Mouse (Mus musculus): ENCODE data around the gene 4930524J08Rik. TPM values are rescaled to one million over a fixed set of nuclear protein-coding genes. Genes with fewer than 3 reads are reported as not detected.

4930524J08Rik gene
- total and polyA plus RNA-seq, 2 experiments from 2014 or later = 3.2 to 10.0 TPM

DNA sequence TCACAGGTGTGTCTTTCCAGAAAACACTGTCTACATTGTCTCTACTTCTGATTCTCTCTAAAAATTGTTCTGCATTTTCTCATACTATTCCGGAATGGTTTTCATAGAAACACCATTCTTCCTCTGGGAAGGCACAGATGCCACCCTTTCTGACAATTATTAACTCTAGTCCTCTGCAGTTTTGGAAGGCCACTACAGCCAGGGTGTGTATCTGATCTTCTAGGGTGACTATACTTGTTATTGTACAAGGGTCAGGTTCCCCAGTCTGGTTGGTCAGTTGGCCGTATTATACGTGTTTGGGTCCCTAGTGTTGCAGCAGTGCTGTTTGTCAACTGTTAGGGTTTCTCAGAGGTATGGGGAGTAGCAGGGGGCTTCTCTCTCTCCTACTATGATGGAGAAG is 15.8 kb downstream of the 4930524J08Rik start:
- Histone ChIP-seq H3K9ac (replicated peaks; ENCODE audit: low read length, poor library complexity, severe bottlenecking) (no peak overlapping the region), H3K4me2 (ENCODE audit: low read depth, low read length, poor library complexity, severe bottlenecking) (no peak overlapping the region), H3K9me3 (ENCODE audit: low read length) (no peaks in the 10 kb centered on the region), H3K36me3 (ENCODE audit: insufficient read depth, low read length) (no peaks in the 10 kb centered on the region), H3K4me3 (ENCODE audit: low read depth, low read length) (no peak overlapping the region), H3K27me3 (ENCODE audit: insufficient read depth, low read length) (no peaks in the 10 kb centered on the region), H3K27ac (ENCODE audit: low read depth, low read length) (no peak overlapping the region), H3K4me1 (ENCODE audit: insufficient read depth, low read length) (no peaks in the 10 kb centered on the region)
- no peak for DNase-seq (ENCODE audit: low spot score)
- no peak for TF ChIP-seq CTCF (IDR thresholded peaks at IDR 0.05)
- ATAC-seq (ENCODE audit: low FRiP score) = no peak
- WGBS = 95% methylated on average over 3 of the region's 3 CpGs

DNA sequence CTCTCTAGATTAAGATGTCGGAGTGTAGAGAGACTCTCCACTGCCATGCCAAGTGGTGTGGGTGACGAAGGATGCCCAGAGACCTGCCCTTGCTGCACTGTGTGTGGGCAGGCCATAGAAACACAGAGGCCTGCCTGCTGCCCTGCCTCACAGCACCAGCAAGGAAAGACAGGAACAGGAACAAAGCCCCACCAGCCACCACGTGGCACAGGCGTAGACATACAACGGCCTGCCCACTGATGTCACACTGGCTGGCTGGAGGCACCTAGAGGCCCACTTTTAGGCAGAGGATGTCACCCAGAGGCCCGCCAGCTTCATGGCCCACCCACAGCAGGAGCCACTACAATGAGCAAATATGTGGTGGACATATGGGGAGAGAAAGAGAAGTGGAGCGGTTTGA is 21.2 kb downstream of the 4930524J08Rik start:
- ATAC-seq (ENCODE audit: low FRiP score) (no peak), DNase-seq (ENCODE audit: low spot score) (no peak)
- Histone ChIP-seq H3K9me3 (ENCODE audit: low read length) (no peaks in the 10 kb centered on the region), H3K4me2 (ENCODE audit: low read depth, low read length, poor library complexity, severe bottlenecking) (no peak overlapping the region), H3K9ac (replicated peaks; ENCODE audit: low read length, poor library complexity, severe bottlenecking) (no peak overlapping the region), H3K27me3 (ENCODE audit: insufficient read depth, low read length) (no peaks in the 10 kb centered on the region), H3K27ac (ENCODE audit: low read depth, low read length) (no peak overlapping the region), H3K36me3 (ENCODE audit: insufficient read depth, low read length) (no peaks in the 10 kb centered on the region), H3K4me1 (ENCODE audit: insufficient read depth, low read length) (no peaks in the 10 kb centered on the region), H3K4me3 (ENCODE audit: low read depth, low read length) (no peak overlapping the region)
- WGBS = 82% methylated on average over 7 of the region's 7 CpGs
- no peak for TF ChIP-seq CTCF (IDR thresholded peaks at IDR 0.05)

DNA sequence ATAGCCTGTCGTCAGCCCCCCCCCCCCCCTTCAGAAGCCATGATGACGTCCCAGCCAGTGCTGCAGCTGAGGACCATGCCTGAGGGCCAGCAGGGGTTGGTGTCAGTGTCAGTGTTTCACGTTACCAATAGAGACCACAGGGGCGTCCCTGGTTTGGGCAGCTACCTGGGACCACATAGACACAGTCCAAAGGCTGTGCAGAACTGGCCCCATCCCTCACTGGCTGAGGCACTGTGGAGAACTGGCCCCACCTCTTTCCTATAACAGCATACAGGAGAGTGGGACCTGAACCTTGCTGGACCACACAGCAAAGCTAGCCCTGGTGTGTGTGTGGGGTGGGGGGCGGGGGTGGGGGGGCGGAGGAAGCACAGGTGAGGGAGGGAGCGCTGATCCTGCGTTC is 21.6 kb downstream of the 4930524J08Rik start:
- no peaks in the 10 kb centered on the region for H3K4me1 ChIP-seq (ENCODE audit: insufficient read depth, low read length)
- no peak for ATAC-seq (ENCODE audit: low FRiP score)
- no peaks in the 10 kb centered on the region for H3K36me3 ChIP-seq (ENCODE audit: insufficient read depth, low read length)
- no peak overlapping the region for H3K4me3 ChIP-seq (ENCODE audit: low read depth, low read length)
- H3K27me3 ChIP-seq (ENCODE audit: insufficient read depth, low read length) = no peaks in the 10 kb centered on the region
- H3K4me2 ChIP-seq (ENCODE audit: low read depth, low read length, poor library complexity, severe bottlenecking) = no peak overlapping the region
- no peak overlapping the region for H3K9ac ChIP-seq (replicated peaks; ENCODE audit: low read length, poor library complexity, severe bottlenecking)
- DNase-seq (ENCODE audit: low spot score) = no peak
- H3K9me3 ChIP-seq (ENCODE audit: low read length) = no peaks in the 10 kb centered on the region
- no peak for TF ChIP-seq CTCF (IDR thresholded peaks at IDR 0.05)
- no peak overlapping the region for H3K27ac ChIP-seq (ENCODE audit: low read depth, low read length)
- WGBS = 33% methylated on average over 7 of the region's 8 CpGs

DNA sequence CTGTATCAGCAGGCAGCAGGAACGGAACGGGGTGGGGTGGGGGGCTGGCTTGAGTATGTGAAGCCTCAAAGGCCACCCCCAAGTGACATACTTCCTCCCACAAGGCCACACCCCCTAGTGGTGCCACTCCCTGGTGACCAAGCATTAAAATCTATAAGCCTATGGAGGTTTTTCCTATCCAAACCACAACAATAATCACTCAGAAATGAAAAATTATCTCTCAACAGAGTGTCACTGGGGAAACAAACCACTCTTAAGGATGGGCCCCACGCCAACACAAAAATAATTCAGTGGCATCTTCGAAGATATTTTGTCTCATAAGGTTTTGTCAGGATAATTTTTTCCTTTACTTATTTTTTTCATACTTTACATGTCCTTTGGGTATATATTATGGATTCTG is 25.0 kb downstream of the 4930524J08Rik start:
- no peaks in the 10 kb centered on the region for H3K27me3 ChIP-seq (ENCODE audit: insufficient read depth, low read length)
- no peak overlapping the region for H3K9ac ChIP-seq (replicated peaks; ENCODE audit: low read length, poor library complexity, severe bottlenecking)
- 92% methylated on average over 4 of the region's 4 CpGs for WGBS
- no peak overlapping the region for H3K27ac ChIP-seq (ENCODE audit: low read depth, low read length)
- DNase-seq (ENCODE audit: low spot score) (no peak), ATAC-seq (ENCODE audit: low FRiP score) (no peak)
- H3K4me2 ChIP-seq (ENCODE audit: low read depth, low read length, poor library complexity, severe bottlenecking) = no peak overlapping the region
- H3K4me3 ChIP-seq (ENCODE audit: low read depth, low read length) = no peak overlapping the region
- no peak for TF ChIP-seq CTCF (IDR thresholded peaks at IDR 0.05)
- no peaks in the 10 kb centered on the region for H3K36me3 ChIP-seq (ENCODE audit: insufficient read depth, low read length)
- H3K4me1 ChIP-seq (ENCODE audit: insufficient read depth, low read length) = no peaks in the 10 kb centered on the region
- no peaks in the 10 kb centered on the region for H3K9me3 ChIP-seq (ENCODE audit: low read length)

DNA sequence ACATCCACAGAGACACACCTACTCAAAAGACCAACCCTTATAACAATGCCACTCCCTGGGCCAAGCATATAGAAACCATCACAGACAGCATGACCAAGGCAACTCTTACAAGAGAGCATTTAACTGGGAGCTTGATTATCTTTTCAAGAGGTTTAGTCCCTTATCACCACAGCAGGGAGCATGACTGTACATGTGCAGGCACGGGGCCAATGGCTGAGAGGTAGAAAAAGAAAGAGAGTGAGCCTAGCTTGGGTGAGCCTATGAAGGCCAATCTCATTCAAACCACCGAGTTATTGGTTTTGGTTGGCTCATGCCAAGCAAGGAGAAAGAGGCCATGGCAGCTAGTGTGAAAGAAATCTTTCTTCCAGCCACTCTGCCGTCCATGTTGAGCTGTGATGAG is 26.6 kb downstream of the 4930524J08Rik start:
- no peaks in the 10 kb centered on the region for H3K9me3 ChIP-seq (ENCODE audit: low read length)
- WGBS = 67% methylated on average over 3 of the region's 3 CpGs

DNA sequence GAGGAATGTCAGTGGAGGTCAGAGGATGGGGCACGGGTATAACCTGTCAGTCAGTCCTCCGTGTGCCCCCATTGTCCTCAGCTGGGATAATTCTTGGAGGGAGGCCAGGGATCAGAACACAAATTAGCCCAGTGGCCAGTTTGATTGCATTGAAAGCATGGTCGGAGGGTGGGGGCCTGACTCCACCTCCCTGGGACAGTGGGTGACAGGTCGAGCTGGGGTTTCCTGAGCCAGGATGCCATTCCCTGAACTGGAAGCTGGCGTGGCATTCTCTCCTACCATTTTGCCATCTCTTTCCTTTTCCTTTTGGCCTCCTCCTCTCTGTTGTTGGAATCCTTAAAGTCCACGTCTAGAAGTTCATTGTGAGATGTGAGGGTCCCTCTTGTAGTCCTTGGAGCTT is 27.0 kb downstream of the 4930524J08Rik start:
- ATAC-seq (ENCODE audit: low FRiP score) (no peak), DNase-seq (ENCODE audit: low spot score) (no peak)
- no peak overlapping the region for H3K9ac ChIP-seq (replicated peaks; ENCODE audit: low read length, poor library complexity, severe bottlenecking)
- no peaks in the 10 kb centered on the region for H3K27me3 ChIP-seq (ENCODE audit: insufficient read depth, low read length)
- H3K27ac ChIP-seq (ENCODE audit: low read depth, low read length) = no peak overlapping the region
- no peak overlapping the region for H3K4me3 ChIP-seq (ENCODE audit: low read depth, low read length)
- no peaks in the 10 kb centered on the region for H3K9me3 ChIP-seq (ENCODE audit: low read length)
- H3K36me3 ChIP-seq (ENCODE audit: insufficient read depth, low read length) = no peaks in the 10 kb centered on the region
- no peak overlapping the region for H3K4me2 ChIP-seq (ENCODE audit: low read depth, low read length, poor library complexity, severe bottlenecking)
- WGBS = 77% methylated on average over 6 of the region's 6 CpGs
- no peaks in the 10 kb centered on the region for H3K4me1 ChIP-seq (ENCODE audit: insufficient read depth, low read length)
- TF ChIP-seq CTCF (IDR thresholded peaks at IDR 0.05) = no peak

More for the DNA sequence above, 26.6 kb downstream of the 4930524J08Rik start:
- Histone ChIP-seq H3K27ac (ENCODE audit: low read depth, low read length) (no peak overlapping the region), H3K4me1 (ENCODE audit: insufficient read depth, low read length) (no peaks in the 10 kb centered on the region), H3K36me3 (ENCODE audit: insufficient read depth, low read length) (no peaks in the 10 kb centered on the region), H3K27me3 (ENCODE audit: insufficient read depth, low read length) (no peaks in the 10 kb centered on the region), H3K9ac (replicated peaks; ENCODE audit: low read length, poor library complexity, severe bottlenecking) (no peak overlapping the region), H3K4me3 (ENCODE audit: low read depth, low read length) (no peak overlapping the region), H3K4me2 (ENCODE audit: low read depth, low read length, poor library complexity, severe bottlenecking) (no peak overlapping the region)
- DNase-seq (ENCODE audit: low spot score) = no peak
- TF ChIP-seq CTCF (IDR thresholded peaks at IDR 0.05) = no peak
- no peak for ATAC-seq (ENCODE audit: low FRiP score)

Measured in midbrain, postnatal 0 days (tissue).